Mouse (Mus musculus) lung, embryonic 14.5 days (tissue): Measurements from ENCODE around the gene Alpl. TPM values are rescaled to one million over a fixed set of nuclear protein-coding genes. Genes with fewer than 3 reads are reported as not detected.

ENCODE experiments used
- ATAC-seq: fragments of 200-750 bp; cut with Nextera tagmentation; 2 replicates; pipeline ENCODE4 v1.8.0; 2017; ENCODE audit warnings: mild to moderate bottlenecking, moderate TSS enrichment, moderate library complexity; ENCODE audit not compliant: insufficient read depth
- DNase-seq: peaks from one replicate; pipeline ENCODE4 v3.0.0-alpha.2; 2015
- H3K27ac ChIP-seq: fragments of 300-500 bp; sonication (generic); 2 replicates; pipeline ENCODE4 v1.5.1; 2014; ENCODE audit warnings: low read depth, mild to moderate bottlenecking, moderate library complexity
- H3K27me3 ChIP-seq: fragments of 300-500 bp; sonication (generic); 2 replicates; pipeline ENCODE4 v1.6.1; 2014; ENCODE audit warnings: low read length, control low read depth; ENCODE audit not compliant: insufficient read depth
- H3K36me3 ChIP-seq: fragments of 300-500 bp; sonication (generic); 2 replicates; pipeline ENCODE4 v1.6.1; 2014; ENCODE audit warnings: control low read depth; ENCODE audit not compliant: insufficient read depth
- H3K4me1 ChIP-seq: fragments of 300-500 bp; sonication (generic); 2 replicates; pipeline ENCODE4 v1.6.1; 2014; ENCODE audit warnings: antibody characterized with exemption, control low read depth; ENCODE audit not compliant: insufficient read depth
- H3K4me2 ChIP-seq: fragments of 300-500 bp; sonication (generic); 2 replicates; pipeline ENCODE4 v1.6.1; 2014; ENCODE audit warnings: mild to moderate bottlenecking
- H3K4me3 ChIP-seq: fragments of 300-500 bp; sonication (generic); 2 replicates; pipeline ENCODE4 v1.5.1; 2014; ENCODE audit warnings: low read depth, low read length
- H3K9ac ChIP-seq: fragments of 300-500 bp; sonication (generic); 2 replicates; pipeline ENCODE4 v1.6.1; 2014
- H3K9me3 ChIP-seq: fragments of 300-500 bp; sonication (generic); 2 replicates; pipeline ENCODE4 v1.6.1; 2016; ENCODE audit warnings: low read depth, low read length, control low read depth
- CTCF ChIP-seq: IDR thresholded peaks from 2 replicates; pipeline ENCODE4 v1.5.1; 2016; ENCODE audit warnings: antibody characterized with exemption, low read depth
- WGBS: fragments of 180-500 bp; shearing (Covaris S2); extraction: QIAGEN DNeasy Blood & Tissue Kit; methylation state at CpG from one replicate; pipeline ENCODE4 v1.1.7; 2014; 5-methylcytosine and 5-hydroxymethylcytosine counted together
- polyA plus RNA-seq: library from polyadenylated mRNA; unstranded; fragments of >200 nt; fragmentation: Nextera tagmentation; extraction: Ambion mirVana; gene quantifications from 2 replicates; pipeline ENCODE4 v1.2.1, GENCODE M21; 2014

Alpl gene
- 3.5 and 4.1 TPM in 2 replicates for polyA plus RNA-seq

DNA sequence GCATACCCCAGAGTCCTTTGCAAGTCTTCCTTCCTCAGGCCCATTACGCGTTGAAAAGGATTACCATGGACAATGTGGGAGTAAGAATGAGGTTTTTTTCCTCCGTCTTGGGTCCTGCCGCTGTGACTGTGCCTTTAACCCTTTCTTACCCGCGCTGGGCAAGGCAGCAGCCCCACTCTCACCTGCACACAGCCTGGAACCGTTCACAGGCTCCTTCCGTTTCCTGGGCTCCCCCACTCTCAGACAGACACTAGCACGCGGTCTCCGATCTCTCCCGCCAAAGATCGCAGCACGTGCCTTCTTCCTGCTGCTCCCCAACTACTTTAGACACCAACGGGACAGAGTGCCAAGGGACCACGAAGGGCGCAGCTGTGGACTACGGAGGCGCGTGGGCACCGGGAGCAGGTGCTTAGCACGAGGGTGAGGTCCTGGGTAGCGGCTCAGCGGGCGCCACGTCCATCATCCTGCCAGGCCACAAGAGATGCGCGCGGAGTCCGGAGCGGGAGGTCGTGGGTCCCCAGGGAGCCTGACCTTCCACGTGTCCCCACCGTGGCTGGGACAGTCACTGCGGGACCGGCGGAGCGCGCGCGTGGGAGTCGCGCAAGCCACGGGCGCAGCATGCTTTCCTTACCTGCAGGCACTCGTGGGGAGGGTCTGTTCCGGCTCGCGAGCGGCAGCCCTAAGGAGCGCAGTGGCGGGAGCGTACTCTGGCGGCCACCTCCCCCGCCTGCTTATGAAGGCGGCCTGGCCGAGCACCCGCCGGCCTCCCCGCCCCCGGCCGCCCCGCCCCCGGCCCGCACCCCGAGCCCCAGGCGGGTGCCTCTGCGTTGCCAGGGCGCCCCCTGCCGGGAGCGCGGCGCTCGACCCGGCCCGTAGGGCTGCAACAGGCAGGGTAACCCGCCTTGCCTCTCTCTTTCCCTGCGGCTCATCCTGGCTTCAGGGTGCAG lies at the start of gene Alpl:
Gene Alpl (minus strand): TSS at position 774 of the 947 bp plus-strand sequence.
- Histone ChIP-seq H3K4me1 (peaks cover 3% of the 10 kb centered on the region; the same call in 1 of the 2 replicates), H3K4me3 (peak within 1 kb of the TSS; percentile 40), H3K9me3 (no peaks in the 10 kb centered on the region), H3K27ac (no peak within 1 kb of the TSS), H3K4me2 (peak within 1 kb of the TSS; percentile 88), H3K27me3 (peaks cover 16% of the 10 kb centered on the region), H3K9ac (peak within 1 kb of the TSS; percentile 44), H3K36me3 (no peaks in the 10 kb centered on the region)
- peak; percentile 83 for DNase-seq
- 1% methylated on average over 77 of the region's 78 CpGs for WGBS
- ATAC-seq = peak; percentile 86
- TF ChIP-seq CTCF = peak; percentile 65

DNA sequence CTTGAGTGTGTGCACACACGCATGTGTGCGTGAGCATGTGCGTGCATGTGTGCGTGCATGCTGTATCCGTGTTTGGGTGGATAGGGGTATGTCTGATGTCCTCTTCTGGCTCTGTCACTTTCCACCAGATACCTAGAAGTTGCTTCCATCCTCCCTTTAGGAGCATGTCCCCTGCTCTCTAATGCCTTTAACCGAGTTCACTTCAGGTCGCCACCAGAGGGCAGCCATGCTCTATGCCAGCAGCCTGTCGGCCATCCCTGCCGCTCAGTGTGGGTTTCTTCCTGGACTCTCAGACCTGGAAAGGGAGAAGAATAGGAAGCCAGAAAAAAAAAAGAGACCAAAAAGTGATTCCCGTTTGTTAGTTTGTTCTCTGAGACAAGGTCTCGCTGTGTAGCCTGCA lies 48.5 kb upstream of the Alpl start:
- no peak; the same call in 1 of the 2 replicates for ATAC-seq
- Histone ChIP-seq H3K27me3 (no peaks in the 10 kb centered on the region), H3K4me1 (no peaks in the 10 kb centered on the region), H3K36me3 (no peaks in the 10 kb centered on the region), H3K4me2 (no peak overlapping the region), H3K27ac (no peak overlapping the region), H3K9me3 (no peaks in the 10 kb centered on the region), H3K9ac (no peak overlapping the region), H3K4me3 (no peak overlapping the region)
- TF ChIP-seq CTCF = peak; percentile 97
- WGBS = 23% methylated on average over 11 of the region's 11 CpGs
- peak; percentile 88 for DNase-seq

DNA sequence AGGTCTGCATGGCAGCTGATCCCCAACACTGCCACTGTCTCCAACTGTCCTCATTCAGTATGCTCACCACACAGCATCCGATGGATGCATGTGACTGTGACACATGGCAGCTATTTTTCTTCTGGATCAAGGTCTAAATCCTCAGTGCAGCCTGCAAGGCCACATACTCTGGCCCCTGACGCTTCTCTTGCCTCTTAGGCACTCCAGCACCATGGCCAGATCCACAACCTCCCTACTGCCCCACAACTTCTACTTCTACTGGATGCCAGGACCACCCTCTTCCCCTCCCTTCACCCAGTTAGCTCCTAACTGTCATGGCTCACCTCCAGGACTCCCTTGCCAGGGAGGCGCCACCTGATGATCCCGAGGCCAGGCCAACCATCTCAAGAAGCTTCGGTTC lies 43.3 kb upstream of the Alpl start:
- H3K4me1 ChIP-seq = no peaks in the 10 kb centered on the region
- H3K9ac ChIP-seq = no peak overlapping the region
- no peak overlapping the region for H3K4me3 ChIP-seq
- ATAC-seq (no peak), DNase-seq (no peak)
- H3K36me3 ChIP-seq = no peaks in the 10 kb centered on the region
- no peaks in the 10 kb centered on the region for H3K9me3 ChIP-seq
- H3K4me2 ChIP-seq = no peak overlapping the region
- WGBS = 77% methylated on average over 5 of the region's 5 CpGs
- no peak for TF ChIP-seq CTCF
- H3K27ac ChIP-seq = no peak overlapping the region
- no peaks in the 10 kb centered on the region for H3K27me3 ChIP-seq

DNA sequence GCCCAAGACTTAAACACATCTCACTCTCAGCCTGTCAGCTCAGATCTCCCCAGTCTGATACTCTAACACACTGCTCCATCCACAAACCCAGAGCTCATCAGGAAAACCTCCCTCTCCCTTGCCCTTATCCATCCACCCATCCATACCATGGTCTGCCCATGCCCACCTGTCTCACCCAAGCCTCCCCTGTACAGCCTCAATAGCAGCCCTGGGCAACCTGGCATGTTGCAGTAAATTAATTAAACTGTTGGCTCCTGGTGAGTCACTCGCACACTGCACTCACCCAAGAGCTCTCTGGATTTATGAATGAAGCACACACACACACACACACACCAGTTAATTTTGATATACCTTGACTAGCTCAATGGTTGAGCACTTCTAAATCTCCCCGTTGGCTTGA lies 42.6 kb upstream of the Alpl start:
- H3K4me3 ChIP-seq = no peak overlapping the region
- no peak overlapping the region for H3K9ac ChIP-seq
- H3K4me1 ChIP-seq = no peaks in the 10 kb centered on the region
- no peak overlapping the region for H3K27ac ChIP-seq
- no peaks in the 10 kb centered on the region for H3K27me3 ChIP-seq
- H3K4me2 ChIP-seq = no peak overlapping the region
- no peaks in the 10 kb centered on the region for H3K36me3 ChIP-seq
- no peaks in the 10 kb centered on the region for H3K9me3 ChIP-seq
- WGBS = 83% methylated on average over 2 of the region's 2 CpGs
- ATAC-seq (no peak), DNase-seq (no peak)
- TF ChIP-seq CTCF = no peak

DNA sequence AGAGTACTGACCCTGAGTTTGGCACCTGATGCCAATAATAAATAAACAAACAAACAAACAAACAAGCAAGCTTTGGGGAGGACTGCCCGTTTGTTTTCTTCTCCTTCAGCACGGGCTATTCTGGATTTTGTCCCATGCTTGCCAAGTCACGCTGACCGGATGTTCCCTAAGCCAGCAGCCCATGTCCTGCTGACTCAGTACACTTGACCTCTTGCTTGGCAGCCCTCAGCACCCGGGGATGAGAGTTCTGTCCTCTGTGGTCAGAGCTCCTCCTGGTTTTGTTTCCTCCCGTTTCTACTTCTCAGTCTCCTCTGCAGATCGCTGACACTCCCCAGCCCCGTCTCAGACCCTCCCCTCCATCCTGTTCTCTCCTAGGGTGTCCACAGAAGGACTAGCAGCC lies 41.6 kb upstream of the Alpl start:
- ATAC-seq = no peak
- H3K4me2 ChIP-seq = no peak overlapping the region
- no peaks in the 10 kb centered on the region for H3K27me3 ChIP-seq
- DNase-seq = no peak
- TF ChIP-seq CTCF = no peak
- 72% methylated on average over 8 of the region's 8 CpGs for WGBS
- no peak overlapping the region for H3K9ac ChIP-seq
- H3K9me3 ChIP-seq = no peaks in the 10 kb centered on the region
- H3K4me1 ChIP-seq = no peaks in the 10 kb centered on the region
- no peak overlapping the region for H3K4me3 ChIP-seq
- H3K27ac ChIP-seq = no peak overlapping the region
- no peaks in the 10 kb centered on the region for H3K36me3 ChIP-seq

DNA sequence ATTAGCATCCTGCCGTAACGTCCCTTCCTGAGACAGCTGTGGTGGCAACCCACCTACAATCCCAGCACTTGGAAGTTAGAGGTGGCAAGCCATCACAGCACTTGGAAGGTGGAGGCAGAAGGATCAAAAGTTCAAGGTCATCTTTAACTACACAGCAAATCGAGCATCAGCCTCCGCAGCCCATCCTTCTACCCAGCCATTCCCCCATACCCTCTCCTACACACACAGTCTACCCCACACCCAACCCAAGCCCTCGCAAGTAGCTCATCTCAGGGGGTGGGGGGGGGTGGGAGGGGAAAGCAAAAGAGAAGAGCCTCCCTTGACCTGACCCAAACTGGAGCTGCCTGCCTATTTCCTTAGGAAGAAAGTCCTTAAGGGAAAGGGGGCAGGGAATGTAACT lies 40.6 kb upstream of the Alpl start:
- ATAC-seq = no peak
- Histone ChIP-seq H3K4me3 (no peak overlapping the region), H3K27ac (no peak overlapping the region), H3K27me3 (no peaks in the 10 kb centered on the region), H3K9me3 (no peaks in the 10 kb centered on the region), H3K4me2 (no peak overlapping the region), H3K4me1 (no peaks in the 10 kb centered on the region), H3K36me3 (no peaks in the 10 kb centered on the region), H3K9ac (no peak overlapping the region)
- no peak for DNase-seq
- 77% methylated on average over 5 of the region's 5 CpGs for WGBS
- TF ChIP-seq CTCF = no peak

DNA sequence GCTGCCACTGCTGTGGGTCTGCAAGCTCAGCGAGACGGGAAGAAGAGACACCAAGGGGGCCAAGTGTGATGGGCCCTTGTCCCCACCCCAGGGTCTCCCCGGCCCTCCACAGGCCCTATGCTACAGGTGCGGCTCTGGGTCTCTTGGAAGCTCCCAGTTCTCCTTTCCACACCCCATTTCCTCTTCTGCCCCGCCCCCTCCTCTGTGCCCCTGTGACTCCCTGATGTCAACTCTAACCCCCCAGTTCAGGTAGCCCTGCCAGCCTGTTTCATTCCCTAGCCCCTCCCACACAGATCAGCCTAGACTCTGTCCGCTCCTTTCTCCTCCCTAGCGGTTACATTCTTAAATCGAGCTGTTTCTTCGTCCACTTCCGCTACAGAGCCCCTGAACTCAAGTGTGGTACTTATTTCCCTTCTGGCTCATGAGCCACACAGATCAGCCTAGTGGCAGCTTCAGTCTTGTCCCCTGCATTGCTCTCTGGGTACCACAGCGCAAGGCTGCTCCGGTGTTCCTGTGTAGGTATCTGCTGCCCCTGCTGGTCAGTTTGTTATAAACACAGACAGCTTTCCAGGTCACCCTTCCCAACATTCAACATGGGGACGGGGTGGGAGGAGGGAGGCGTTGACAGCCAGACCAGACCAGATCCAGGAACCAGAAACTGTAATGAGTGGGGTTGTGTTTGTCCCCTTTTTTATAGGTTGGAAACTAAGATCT lies 39.6 kb upstream of the Alpl start:
- no peak overlapping the region for H3K9ac ChIP-seq
- H3K36me3 ChIP-seq = no peaks in the 10 kb centered on the region
- TF ChIP-seq CTCF = peak; percentile 93
- H3K9me3 ChIP-seq = no peaks in the 10 kb centered on the region
- ATAC-seq (peak; percentile 90), DNase-seq (peak; percentile 90)
- 12% methylated on average over 14 of the region's 14 CpGs for WGBS
- peak overlapping the region; percentile 18; the same call in 1 of the 2 replicates for H3K4me2 ChIP-seq
- 0 out of 2 replicates have a peak, but pooled peaks cover under 1% of the 10 kb centered on the region for H3K27me3 ChIP-seq
- no peak overlapping the region for H3K27ac ChIP-seq
- no peak overlapping the region for H3K4me3 ChIP-seq
- H3K4me1 ChIP-seq = no peaks in the 10 kb centered on the region
